Mouse (Mus musculus): ENCODE data around the gene Fabp6. TPM values are rescaled to one million over a fixed set of nuclear protein-coding genes. Genes with fewer than 3 reads are reported as not detected.

Fabp6 gene
- total and polyA plus RNA-seq, 3 experiments: not detected

Other genes starting within 250 kb of the Fabp6 start
- 73.6 and 94.4 TPM in 2 replicates for gene Pttg1, start 175.3 kb downstream of the Fabp6 start, total RNA-seq (2012; rRNA removed)
- 100 to 1,000 TPM in 1 of 2 experiments, not detected in 1; 140 TPM for gene Pttg1, start 175.3 kb downstream of the Fabp6 start, polyA plus RNA-seq (2012; ENCODE audit: insufficient read depth in 1 of 2, insufficient read length in 2 of 2, low read depth in 1 of 2, low replicate concordance in 2 of 2, missing spikeins in 1 of 2)
- 40.5 and 46.0 TPM in 2 replicates for gene Slu7, start 167.8 kb downstream of the Fabp6 start, total RNA-seq (2012; rRNA removed)
- 100 to 1,000 TPM in 1 of 2 experiments, 10 to 100 TPM in 1; 41.6 to 149 TPM for gene Slu7, start 167.8 kb downstream of the Fabp6 start, polyA plus RNA-seq (2012; ENCODE audit: insufficient read depth in 1 of 2, insufficient read length in 2 of 2, low read depth in 1 of 2, low replicate concordance in 2 of 2, missing spikeins in 1 of 2)
- not detected in 2 replicates for gene C1qtnf2, start 127.3 kb downstream of the Fabp6 start, total RNA-seq (2012; rRNA removed)
- gene C1qtnf2, start 127.3 kb downstream of the Fabp6 start, polyA plus RNA-seq (2012; ENCODE audit: insufficient read depth in 1 of 2, insufficient read length in 2 of 2, low read depth in 1 of 2, low replicate concordance in 2 of 2, missing spikeins in 1 of 2): not detected
- not detected in 2 replicates for gene Ccnjl, start 72.8 kb downstream of the Fabp6 start, total RNA-seq (2012; rRNA removed)
- gene Ccnjl, start 72.8 kb downstream of the Fabp6 start, polyA plus RNA-seq (2012; ENCODE audit: insufficient read depth in 1 of 2, insufficient read length in 2 of 2, low read depth in 1 of 2, low replicate concordance in 2 of 2, missing spikeins in 1 of 2): not detected
- not detected in 2 replicates for gene 4933415A04Rik, start 14.5 kb downstream of the Fabp6 start, total RNA-seq (2012; rRNA removed)
- not detected for gene 4933415A04Rik, start 14.5 kb downstream of the Fabp6 start, polyA plus RNA-seq (2012; ENCODE audit: insufficient read depth in 1 of 2, insufficient read length in 2 of 2, low read depth in 1 of 2, low replicate concordance in 2 of 2, missing spikeins in 1 of 2)
- gene Pwwp2a, start 80.5 kb upstream of the Fabp6 start, total RNA-seq (2012; rRNA removed): 19.6 and 20.6 TPM in 2 replicates
- 10 to 100 TPM in 1 of 2 experiments, not detected in 1; 32.0 TPM for gene Pwwp2a, start 80.5 kb upstream of the Fabp6 start, polyA plus RNA-seq (2012; ENCODE audit: insufficient read depth in 1 of 2, insufficient read length in 2 of 2, low read depth in 1 of 2, low replicate concordance in 2 of 2, missing spikeins in 1 of 2)
- gene Ttc1, start 146.5 kb upstream of the Fabp6 start, total RNA-seq (2012; rRNA removed): 111 and 117 TPM in 2 replicates
- gene Ttc1, start 146.5 kb upstream of the Fabp6 start, polyA plus RNA-seq (2012; ENCODE audit: insufficient read depth in 1 of 2, insufficient read length in 2 of 2, low read depth in 1 of 2, low replicate concordance in 2 of 2, missing spikeins in 1 of 2): 10 to 100 TPM in 1 of 2 experiments, not detected in 1; 68.6 TPM

Measured in MEL (cell line).